Mouse (Mus musculus) heart, embryonic 13.5 days (tissue): ENCODE measurements around the gene Rpl10a. TPM values are rescaled to one million over a fixed set of nuclear protein-coding genes. Genes with fewer than 3 reads are reported as not detected.

ENCODE experiments used
- ATAC-seq: fragments of 200-750 bp; cut with Nextera tagmentation; 2 replicates; pipeline ENCODE4 v1.8.0; 2017; ENCODE audit warnings: moderate TSS enrichment; ENCODE audit not compliant: insufficient number of reproducible peaks, low FRiP score, low TSS enrichment; ENCODE audit errors: extremely low read depth
- H3K27ac ChIP-seq: fragments of 300-500 bp; sonication (generic); replicated peaks from 2 replicates; pipeline ENCODE4 v1.5.1; 2015; ENCODE audit warnings: moderate library complexity, mild to moderate bottlenecking, inconsistent platforms
- H3K27me3 ChIP-seq: fragments of 300-500 bp; sonication (generic); replicated peaks from 2 replicates; pipeline ENCODE4 v1.6.1; 2015; ENCODE audit warnings: mild to moderate bottlenecking, inconsistent platforms
- H3K36me3 ChIP-seq: fragments of 300-500 bp; sonication (generic); 2 replicates; pipeline ENCODE4 v1.6.1; 2015; ENCODE audit warnings: mild to moderate bottlenecking, inconsistent platforms
- H3K4me1 ChIP-seq: fragments of 300-500 bp; sonication (generic); 2 replicates; pipeline ENCODE4 v1.6.1; 2015; ENCODE audit warnings: inconsistent platforms
- H3K4me2 ChIP-seq: fragments of 300-500 bp; sonication (generic); 2 replicates; pipeline ENCODE4 v1.6.1; 2015; ENCODE audit warnings: inconsistent platforms, mild to moderate bottlenecking, moderate library complexity
- H3K4me3 ChIP-seq: fragments of 300-500 bp; sonication (generic); 2 replicates; pipeline ENCODE4 v1.5.1; 2015; ENCODE audit warnings: moderate library complexity, mild to moderate bottlenecking, inconsistent platforms
- H3K9ac ChIP-seq: fragments of 300-500 bp; sonication (generic); 2 replicates; pipeline ENCODE4 v1.6.1; 2015; ENCODE audit warnings: inconsistent platforms, mild to moderate bottlenecking, moderate library complexity
- H3K9me3 ChIP-seq: fragments of 300-500 bp; sonication (generic); 2 replicates; pipeline ENCODE4 v1.6.1; 2016; ENCODE audit warnings: inconsistent platforms
- WGBS: fragments of 180-500 bp; shearing (Covaris S2); methylation state at CpG from one replicate; pipeline ENCODE4 v1.1.7; 2015; ENCODE audit warnings: mixed read lengths; 5-methylcytosine and 5-hydroxymethylcytosine counted together
- polyA plus RNA-seq: library from polyadenylated mRNA; unstranded; fragments of >200 nt; fragmentation: Nextera tagmentation; extraction: Ambion mirVana; gene quantifications from 2 replicates; pipeline ENCODE4 v1.2.1, GENCODE M21; 2015

Gene Rpl10a
- polyA plus RNA-seq, 1 experiment from 2014 or later = 389 TPM

- H3K4me3 ChIP-seq = 0 out of 2 replicates have a peak overlapping the region, but pooled peaks have one; percentile 11
- H3K9ac ChIP-seq = peak overlapping the region; percentile 74
- no peaks in the 10 kb centered on the region for H3K36me3 ChIP-seq
- H3K9me3 ChIP-seq = no peaks in the 10 kb centered on the region
- H3K27me3 ChIP-seq = no peaks in the 10 kb centered on the region
- H3K27ac ChIP-seq = peak overlapping the region; percentile 15; the same call in 1 of the 2 replicates
- H3K4me1 ChIP-seq = peaks cover 19% of the 10 kb centered on the region
- ATAC-seq = no peak
- WGBS = 14% methylated on average over 18 of the region's 18 CpGs
- peak overlapping the region; percentile 58 for H3K4me2 ChIP-seq
Observed at GRCm38 (mm10) chr17:28308297-28309195, 19.7 kb upstream of the Rpl10a start.

DNA sequence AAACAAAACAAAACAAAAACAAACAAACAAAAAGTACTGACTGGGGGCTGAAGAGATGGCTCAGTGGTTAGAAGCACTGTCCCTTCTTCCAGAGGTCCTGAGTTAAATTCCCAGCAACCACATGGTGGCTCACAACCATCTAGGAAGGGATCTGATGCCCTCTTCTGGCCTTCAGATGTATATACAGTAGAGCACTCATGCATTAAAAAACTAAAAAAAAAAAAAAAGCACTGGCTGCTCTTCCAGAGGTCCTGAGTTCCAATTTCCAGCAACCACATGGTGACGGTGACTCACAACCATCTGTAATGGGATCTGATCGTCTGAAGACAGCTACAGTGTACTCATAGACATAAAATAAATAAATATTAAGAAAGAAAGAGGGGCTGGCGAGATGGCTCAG is 17.4 kb upstream of the Rpl10a start:
- no peak for ATAC-seq
- H3K27me3 ChIP-seq = no peaks in the 10 kb centered on the region
- WGBS = 72% methylated on average over 3 of the region's 3 CpGs
- H3K4me1 ChIP-seq = peaks cover 30% of the 10 kb centered on the region
- H3K9ac ChIP-seq = no peak overlapping the region
- no peak overlapping the region for H3K4me3 ChIP-seq
- H3K4me2 ChIP-seq = no peak overlapping the region
- no peak overlapping the region for H3K27ac ChIP-seq
- H3K9me3 ChIP-seq = no peaks in the 10 kb centered on the region
- peaks cover 3% of the 10 kb centered on the region for H3K36me3 ChIP-seq

DNA sequence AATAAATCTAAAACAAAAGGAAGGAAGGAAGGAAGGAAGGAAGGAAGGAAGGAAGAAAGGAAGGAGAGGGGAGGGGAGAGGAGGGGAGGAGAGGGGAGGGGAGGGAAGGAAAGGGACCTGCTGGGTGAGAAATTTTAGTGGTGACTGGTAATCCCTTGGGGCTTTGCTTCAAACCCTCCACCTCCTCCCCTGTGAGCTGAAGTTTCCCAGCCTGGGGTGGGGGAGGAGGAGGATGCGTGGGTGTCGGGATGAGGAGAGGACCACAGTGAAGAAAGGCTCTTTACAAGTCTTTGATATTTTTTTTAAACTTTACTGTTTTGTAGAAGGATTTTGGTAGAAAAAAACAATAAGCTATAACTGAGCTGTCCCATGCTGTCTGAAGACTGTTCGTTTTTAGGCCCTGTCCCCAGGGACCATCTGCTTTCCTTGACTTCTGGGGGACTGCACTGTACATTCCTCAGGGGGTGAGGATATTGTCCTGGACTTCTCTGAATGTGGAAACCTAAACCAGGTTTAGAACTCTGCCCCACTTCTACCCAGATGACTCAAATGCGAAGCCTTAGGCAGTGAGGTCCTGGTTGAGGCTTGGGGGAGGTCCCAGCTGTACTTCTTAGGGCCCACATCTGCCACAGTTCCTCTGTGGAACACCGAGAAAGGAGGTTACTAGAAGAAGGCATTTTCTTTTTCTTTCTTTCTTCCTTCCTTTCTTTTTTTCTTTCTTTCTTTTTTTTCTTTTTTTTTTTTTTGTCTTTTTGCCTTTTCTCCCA is 16.7 kb upstream of the Rpl10a start:
- WGBS = 79% methylated on average over 5 of the region's 5 CpGs
- Histone ChIP-seq H3K4me3 (no peak overlapping the region), H3K9ac (no peak overlapping the region), H3K36me3 (peaks cover 10% of the 10 kb centered on the region), H3K27me3 (no peaks in the 10 kb centered on the region), H3K27ac (no peak overlapping the region), H3K4me1 (peaks cover 32% of the 10 kb centered on the region), H3K4me2 (no peak overlapping the region), H3K9me3 (no peaks in the 10 kb centered on the region)
- no peak for ATAC-seq

- Histone ChIP-seq H3K36me3 (peaks cover 20% of the 10 kb centered on the region), H3K4me1 (peaks cover 32% of the 10 kb centered on the region), H3K27ac (peak overlapping the region; percentile 53; the same call in 1 of the 2 replicates), H3K9ac (peak overlapping the region; percentile 33; the same call in 1 of the 2 replicates), H3K4me3 (peak overlapping the region; percentile 80), H3K9me3 (no peaks in the 10 kb centered on the region), H3K27me3 (no peaks in the 10 kb centered on the region), H3K4me2 (peak overlapping the region; percentile 63)
- WGBS = 26% methylated on average over 17 of the region's 17 CpGs
- no peak for ATAC-seq
Observed at GRCm38 (mm10) chr17:28312232-28313211, 15.7 kb upstream of the Rpl10a start.

GRCm38 (mm10) chr17:28313212-28313879 is 14.9 kb upstream of the Rpl10a start, which contains the start of gene Fance:
TSS of gene Fance (plus strand) at chr17:28313519.
- H3K4me1 ChIP-seq = peaks cover 27% of the 10 kb centered on the region
- peak within 1 kb of the TSS; percentile 80 for H3K4me3 ChIP-seq
- H3K9me3 ChIP-seq = no peaks in the 10 kb centered on the region
- peaks cover 28% of the 10 kb centered on the region for H3K36me3 ChIP-seq
- peak within 1 kb of the TSS; percentile 94 for H3K9ac ChIP-seq
- H3K4me2 ChIP-seq = peak within 1 kb of the TSS; percentile 75
- WGBS = under 1% methylated on average over 69 of the region's 69 CpGs
- H3K27me3 ChIP-seq = no peaks in the 10 kb centered on the region
- ATAC-seq = peak; percentile 98
- peak within 1 kb of the TSS; percentile 92 for H3K27ac ChIP-seq

GRCm38 (mm10) chr17:28313880-28314225 is 14.4 kb upstream of the Rpl10a start:
- no peaks in the 10 kb centered on the region for H3K9me3 ChIP-seq
- ATAC-seq = no peak; the same call in 1 of the 2 replicates
- 2% methylated on average over 11 of the region's 11 CpGs for WGBS

GRCm38 (mm10) chr17:28315611-28316160 is 12.6 kb upstream of the Rpl10a start:
- Histone ChIP-seq H3K4me2 (no peak overlapping the region), H3K4me3 (no peak overlapping the region), H3K9me3 (no peaks in the 10 kb centered on the region), H3K36me3 (peaks cover 50% of the 10 kb centered on the region), H3K9ac (peak overlapping the region; percentile 56; the same call in 1 of the 2 replicates), H3K4me1 (peaks cover 23% of the 10 kb centered on the region), H3K27me3 (no peaks in the 10 kb centered on the region), H3K27ac (no peak overlapping the region)
- 84% methylated on average over 20 of the region's 20 CpGs for WGBS
- ATAC-seq = no peak

More at GRCm38 (mm10) chr17:28313880-28314225, 14.4 kb upstream of the Rpl10a start:
- peak overlapping the region; percentile 80 for H3K4me3 ChIP-seq
- H3K4me2 ChIP-seq = peak overlapping the region; percentile 75
- H3K27me3 ChIP-seq = no peaks in the 10 kb centered on the region
- H3K9ac ChIP-seq = peak overlapping the region; percentile 94
- H3K36me3 ChIP-seq = peaks cover 33% of the 10 kb centered on the region
- H3K4me1 ChIP-seq = peaks cover 23% of the 10 kb centered on the region
- peak overlapping the region; percentile 92 for H3K27ac ChIP-seq

- 84% methylated on average over 9 of the region's 9 CpGs for WGBS
Observed at GRCm38 (mm10) chr17:28316476-28316875, 11.8 kb upstream of the Rpl10a start.

DNA sequence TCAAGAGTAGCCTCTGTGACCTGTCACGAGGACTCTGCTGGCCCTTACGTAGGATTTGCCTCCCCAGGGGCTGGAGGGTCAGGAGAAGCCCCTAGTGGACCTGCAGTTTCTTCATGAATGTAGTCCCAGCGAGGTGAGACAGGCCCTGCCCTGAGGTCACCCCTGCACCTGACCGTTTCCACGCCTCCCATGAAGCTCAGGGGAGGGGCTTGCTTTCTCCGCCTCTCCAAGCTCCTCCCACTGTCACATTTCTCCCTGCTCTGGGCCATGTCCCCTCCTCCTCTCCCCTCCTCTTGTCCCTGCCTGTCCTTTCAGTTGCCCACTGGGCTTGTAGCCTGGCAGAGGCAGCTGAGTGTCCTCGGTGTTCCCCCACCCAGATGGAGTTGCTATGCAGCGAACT is 11.2 kb upstream of the Rpl10a start:
- Histone ChIP-seq H3K4me1 (peaks cover 23% of the 10 kb centered on the region), H3K4me2 (no peak overlapping the region), H3K4me3 (no peak overlapping the region), H3K9ac (no peak overlapping the region), H3K27ac (no peak overlapping the region), H3K9me3 (no peaks in the 10 kb centered on the region), H3K27me3 (no peaks in the 10 kb centered on the region), H3K36me3 (peaks cover 60% of the 10 kb centered on the region)
- no peak for ATAC-seq
- 71% methylated on average over 8 of the region's 8 CpGs for WGBS

More at GRCm38 (mm10) chr17:28316476-28316875, 11.8 kb upstream of the Rpl10a start:
- ATAC-seq = no peak
- Histone ChIP-seq H3K27ac (no peak overlapping the region), H3K9me3 (no peaks in the 10 kb centered on the region), H3K9ac (no peak overlapping the region), H3K36me3 (peaks cover 56% of the 10 kb centered on the region), H3K4me3 (no peak overlapping the region), H3K27me3 (no peaks in the 10 kb centered on the region), H3K4me1 (peaks cover 23% of the 10 kb centered on the region), H3K4me2 (no peak overlapping the region)

- Histone ChIP-seq H3K4me1 (peaks cover 19% of the 10 kb centered on the region), H3K4me2 (no peak overlapping the region), H3K9me3 (no peaks in the 10 kb centered on the region), H3K27ac (no peak overlapping the region), H3K4me3 (no peak overlapping the region), H3K9ac (no peak overlapping the region), H3K36me3 (peaks cover 67% of the 10 kb centered on the region), H3K27me3 (no peaks in the 10 kb centered on the region)
- 75% methylated on average over 9 of the region's 9 CpGs for WGBS
- ATAC-seq = no peak
Observed at GRCm38 (mm10) chr17:28317725-28318124, 10.5 kb upstream of the Rpl10a start.
